Mouse (Mus musculus): ENCODE results near the gene Pnpo.

DNA sequence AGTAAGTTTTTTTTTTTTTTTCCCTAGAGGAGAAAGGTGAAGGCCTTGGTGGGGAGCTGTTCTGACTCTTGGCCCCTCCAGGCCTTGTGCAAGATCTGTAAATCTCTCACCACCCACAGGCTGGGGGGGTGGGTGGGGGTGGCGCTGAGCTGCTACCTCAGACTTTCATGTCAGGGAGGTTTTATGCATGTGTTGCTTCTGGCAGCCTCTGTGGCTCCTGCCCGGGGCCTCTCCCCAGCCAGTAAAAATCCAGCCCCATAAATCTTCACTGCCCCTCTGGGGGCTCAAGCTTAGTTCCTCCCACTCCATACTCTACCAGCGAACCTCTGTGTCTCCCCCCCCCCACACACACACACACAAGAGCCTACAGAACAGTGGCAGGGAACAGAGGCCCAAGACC, 42.7 kb upstream of the Pnpo start:
- TF ChIP-seq POLR2A (IDR thresholded peaks at IDR 0.05; ENCODE audit: borderline replicate concordance, extremely low read depth, insufficient read depth, insufficient read length, poor library complexity, severe bottlenecking) (no peak), CTCF (IDR thresholded peaks at IDR 0.05; ENCODE audit: borderline replicate concordance, extremely low read depth, insufficient read depth, insufficient read length) (no peak)
